Mouse (Mus musculus) hindbrain, embryonic 14.5 days (tissue): Measurements from ENCODE around the gene Entpd2. TPM values are rescaled to one million over a fixed set of nuclear protein-coding genes. Genes with fewer than 3 reads are reported as not detected.

ENCODE experiments used
- ATAC-seq: fragments of 200-750 bp; cut with Nextera tagmentation; 2 replicates; pipeline ENCODE4 v1.8.0; 2017; ENCODE audit warnings: moderate number of reproducible peaks, mild to moderate bottlenecking, moderate TSS enrichment, moderate library complexity; ENCODE audit not compliant: low FRiP score
- DNase-seq: peaks from one replicate; pipeline ENCODE4 v3.0.0-alpha.2; 2015; ENCODE audit warnings: low spot score
- H3K27ac ChIP-seq: fragments of 300-500 bp; sonication (generic); 2 replicates; pipeline ENCODE4 v1.5.1; 2014; ENCODE audit warnings: mild to moderate bottlenecking, moderate library complexity
- H3K27me3 ChIP-seq: fragments of 300-500 bp; sonication (generic); 2 replicates; pipeline ENCODE4 v1.6.1; 2014; ENCODE audit warnings: mild to moderate bottlenecking, low read length, mixed read lengths; ENCODE audit not compliant: control insufficient read depth, insufficient read depth
- H3K36me3 ChIP-seq: fragments of 300-500 bp; sonication (generic); replicated peaks from 2 replicates; pipeline ENCODE4 v1.6.1; 2014; ENCODE audit not compliant: control insufficient read depth, insufficient read depth
- H3K4me1 ChIP-seq: fragments of 300-500 bp; sonication (generic); replicated peaks from 2 replicates; pipeline ENCODE4 v1.6.1; 2014; ENCODE audit warnings: antibody characterized with exemption, low read length, mixed read lengths; ENCODE audit not compliant: control insufficient read depth, insufficient read depth
- H3K4me2 ChIP-seq: fragments of 300-500 bp; sonication (generic); replicated peaks from 2 replicates; pipeline ENCODE4 v1.6.1; 2014; ENCODE audit warnings: mild to moderate bottlenecking, moderate library complexity
- H3K4me3 ChIP-seq: fragments of 300-500 bp; sonication (generic); replicated peaks from 2 replicates; pipeline ENCODE4 v1.5.1; 2014; ENCODE audit warnings: mild to moderate bottlenecking, low read length
- H3K9ac ChIP-seq: fragments of 300-500 bp; sonication (generic); 2 replicates; pipeline ENCODE4 v1.6.1; 2014
- H3K9me3 ChIP-seq: fragments of 300-500 bp; sonication (generic); 2 replicates; pipeline ENCODE4 v1.6.1; 2016; ENCODE audit warnings: low read length; ENCODE audit not compliant: control insufficient read depth
- WGBS: fragments of 180-500 bp; shearing (Covaris S2); extraction: QIAGEN DNeasy Blood & Tissue Kit; methylation state at CpG from one replicate; pipeline ENCODE4 v1.1.7; 2014; 5-methylcytosine and 5-hydroxymethylcytosine counted together
- polyA plus RNA-seq: library from polyadenylated mRNA; unstranded; fragments of >200 nt; fragmentation: Nextera tagmentation; extraction: Ambion mirVana; gene quantifications from 2 replicates; pipeline ENCODE4 v1.2.1, GENCODE M21; 2014

The Entpd2 gene
- polyA plus RNA-seq, result 2.6 and 3.3 TPM in 2 replicates

GRCm38 (mm10) chr2:25395721-25396596 is at the start of gene Entpd2:
Gene Entpd2, plus strand, starts transcription at chr2:25395874.
- no peak for ATAC-seq
- Histone ChIP-seq H3K9ac (peak within 1 kb of the TSS; percentile 34; the same call in 1 of the 2 replicates), H3K4me2 (peak within 1 kb of the TSS; percentile 59), H3K4me1 (peaks cover 24% of the 10 kb centered on the region), H3K27ac (no peak within 1 kb of the TSS), H3K4me3 (peak within 1 kb of the TSS; percentile 30), H3K27me3 (peaks cover 69% of the 10 kb centered on the region), H3K36me3 (no peaks in the 10 kb centered on the region), H3K9me3 (no peaks in the 10 kb centered on the region)
- no peak for DNase-seq
- 2% methylated on average over 57 of the region's 57 CpGs for WGBS

- DNase-seq (no peak), ATAC-seq (no peak)
- Histone ChIP-seq H3K9me3 (no peaks in the 10 kb centered on the region), H3K27me3 (no peaks in the 10 kb centered on the region), H3K27ac (no peak overlapping the region), H3K4me1 (no peaks in the 10 kb centered on the region), H3K4me2 (no peak overlapping the region), H3K9ac (no peak overlapping the region), H3K36me3 (peaks cover 100% of the 10 kb centered on the region), H3K4me3 (no peak overlapping the region)
- WGBS, result 92% methylated on average over 7 of the region's 7 CpGs
These were observed 47.5 kb upstream of the Entpd2 start for GRCm38 (mm10) chr2:25348162-25348561.

GRCm38 (mm10) chr2:25349499-25349898 is 46.2 kb upstream of the Entpd2 start:
- WGBS, result 95% methylated on average over 4 of the region's 4 CpGs
- H3K27me3 ChIP-seq, result no peaks in the 10 kb centered on the region

GRCm38 (mm10) chr2:25350701-25351100 is 45.0 kb upstream of the Entpd2 start:
- peaks cover 8% of the 10 kb centered on the region for H3K4me1 ChIP-seq
- DNase-seq (no peak), ATAC-seq (no peak)
- H3K36me3 ChIP-seq, result peaks cover 86% of the 10 kb centered on the region
- 96% methylated on average over 3 of the region's 3 CpGs for WGBS
- no peaks in the 10 kb centered on the region for H3K27me3 ChIP-seq
- H3K9me3 ChIP-seq, result no peaks in the 10 kb centered on the region
- no peak overlapping the region for H3K27ac ChIP-seq
- no peak overlapping the region for H3K4me2 ChIP-seq
- H3K9ac ChIP-seq, result no peak overlapping the region
- no peak overlapping the region for H3K4me3 ChIP-seq

More at GRCm38 (mm10) chr2:25349499-25349898, 46.2 kb upstream of the Entpd2 start:
- Histone ChIP-seq H3K4me2 (no peak overlapping the region), H3K9me3 (no peaks in the 10 kb centered on the region), H3K4me1 (no peaks in the 10 kb centered on the region), H3K36me3 (peaks cover 98% of the 10 kb centered on the region), H3K27ac (no peak overlapping the region), H3K9ac (no peak overlapping the region), H3K4me3 (no peak overlapping the region)
- no peak for DNase-seq
- ATAC-seq, result no peak

- Histone ChIP-seq H3K4me3 (no peak overlapping the region), H3K9ac (no peak overlapping the region), H3K4me1 (peaks cover 20% of the 10 kb centered on the region), H3K36me3 (peaks cover 51% of the 10 kb centered on the region), H3K27me3 (no peaks in the 10 kb centered on the region), H3K4me2 (no peak overlapping the region), H3K27ac (no peak overlapping the region), H3K9me3 (no peaks in the 10 kb centered on the region)
- 89% methylated on average over 6 of the region's 6 CpGs for WGBS
- ATAC-seq, result no peak
- DNase-seq, result no peak
These were observed 41.5 kb upstream of the Entpd2 start for GRCm38 (mm10) chr2:25354211-25354610.

GRCm38 (mm10) chr2:25355419-25356066 is 40.1 kb upstream of the Entpd2 start:
- no peak overlapping the region for H3K27ac ChIP-seq
- H3K4me2 ChIP-seq, result peak overlapping the region; percentile 95
- H3K9me3 ChIP-seq, result no peaks in the 10 kb centered on the region
- peak overlapping the region; percentile 76 for H3K9ac ChIP-seq
- H3K27me3 ChIP-seq, result no peaks in the 10 kb centered on the region
- 42% methylated on average over 18 of the region's 18 CpGs for WGBS
- DNase-seq, result no peak
- H3K4me1 ChIP-seq, result peaks cover 20% of the 10 kb centered on the region
- peak overlapping the region; percentile 55 for H3K4me3 ChIP-seq
- peaks cover 38% of the 10 kb centered on the region for H3K36me3 ChIP-seq
- 0 out of 2 replicates have a peak, but pooled peaks have one; percentile 18 for ATAC-seq

- H3K27ac ChIP-seq, result no peak within 1 kb of the TSS
These were observed 39.2 kb upstream of the Entpd2 start, which contains the start of gene Dpp7 for GRCm38 (mm10) chr2:25356208-25357079. Gene Dpp7, minus strand, starts transcription at chr2:25356359.

GRCm38 (mm10) chr2:25359848-25360247 is 35.8 kb upstream of the Entpd2 start:
- H3K4me1 ChIP-seq, result peaks cover 23% of the 10 kb centered on the region
- no peaks in the 10 kb centered on the region for H3K9me3 ChIP-seq
- peaks cover 14% of the 10 kb centered on the region for H3K27me3 ChIP-seq
- H3K36me3 ChIP-seq, result no peaks in the 10 kb centered on the region
- 87% methylated on average over 4 of the region's 4 CpGs for WGBS
- H3K4me2 ChIP-seq, result no peak overlapping the region
- no peak overlapping the region for H3K27ac ChIP-seq
- H3K4me3 ChIP-seq, result no peak overlapping the region
- DNase-seq, result no peak
- no peak overlapping the region for H3K9ac ChIP-seq
- ATAC-seq, result no peak

More at GRCm38 (mm10) chr2:25356208-25357079, 39.2 kb upstream of the Entpd2 start, which contains the start of gene Dpp7:
- Histone ChIP-seq H3K9ac (peak within 1 kb of the TSS; percentile 76), H3K4me1 (peaks cover 20% of the 10 kb centered on the region), H3K36me3 (peaks cover 29% of the 10 kb centered on the region), H3K9me3 (no peaks in the 10 kb centered on the region), H3K4me3 (peak within 1 kb of the TSS; percentile 55), H3K27me3 (no peaks in the 10 kb centered on the region), H3K4me2 (peak within 1 kb of the TSS; percentile 95)
- DNase-seq, result peak; percentile 86
- ATAC-seq, result peak; percentile 88
- 6% methylated on average over 13 of the region's 13 CpGs for WGBS
